ENCODE assay signal across 9 mouse cellular contexts in the genomic region with DNA sequence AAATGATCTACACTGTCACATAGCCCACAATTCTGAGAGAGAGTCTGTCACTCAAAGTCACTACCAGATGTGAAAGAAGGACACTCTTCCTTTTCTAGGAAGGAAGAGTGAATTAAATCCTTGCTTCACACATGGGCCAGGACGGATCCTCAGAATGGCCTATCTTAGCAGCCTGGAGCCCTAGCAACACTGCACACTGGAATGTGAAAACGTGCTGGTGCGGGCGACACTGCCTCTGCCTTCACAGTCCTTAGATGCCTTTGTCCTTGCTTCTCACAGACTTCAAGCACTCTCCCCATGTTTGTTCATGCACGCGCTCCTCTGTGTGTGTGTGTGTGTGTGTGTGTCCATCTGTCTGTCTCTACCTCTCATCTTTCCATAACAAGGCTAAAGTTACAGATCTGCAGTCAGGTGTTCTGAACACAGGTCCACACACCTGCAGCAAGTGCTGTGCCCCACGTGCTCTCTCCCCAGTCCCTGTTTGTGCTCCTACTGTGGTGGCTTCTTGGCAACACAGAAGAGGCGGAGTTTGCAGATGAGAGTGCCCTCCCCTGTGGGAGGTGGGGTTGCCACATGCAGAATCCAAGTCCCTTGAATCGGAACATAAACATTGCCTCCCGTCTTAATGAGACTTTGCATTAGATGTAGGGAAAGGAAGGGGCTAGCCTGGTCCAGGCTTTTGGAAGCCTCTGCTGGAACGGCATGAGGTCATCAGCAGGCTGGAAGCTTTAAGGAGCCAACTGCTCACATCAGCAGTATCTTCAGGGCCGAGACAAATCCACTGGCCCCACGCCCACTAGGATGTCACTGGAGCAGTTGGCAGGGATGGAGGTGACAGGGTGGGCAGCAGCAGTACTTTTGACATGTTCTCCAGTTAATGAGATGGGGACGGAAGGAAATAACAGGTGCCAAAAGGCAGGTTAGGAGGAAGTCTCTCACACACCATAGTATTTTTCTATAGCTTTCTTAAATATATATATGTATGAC.
A peak's percentile ranks its signal among the peaks of the same experiment; 100 is the strongest.
DNase-seq lines count a peak whose midpoint lies in the region; ATAC-seq and TF ChIP-seq lines count a peak whose summit lies in the region.
"Had no signal": no experiment of that assay in that cellular context is flagged by ENCODE, and none has a peak within 500 bp of the region (broad histone marks: within the 10 kb centered on the region; RNA-seq: fewer than 3 reads in every experiment).

No protein-coding gene starts in this region.

- no peak for TF ChIP-seq EP300 in heart, postnatal 0 days (IDR thresholded peaks at IDR 0.05; ENCODE audit: low read depth)

- H3K9ac ChIP-seq in kidney, embryonic 15.5 days, result no peak overlapping the region
- H3K9ac ChIP-seq in heart, postnatal 0 days (replicated peaks; ENCODE audit: low read depth, low read length), result no peak overlapping the region
- H3K9ac ChIP-seq in midbrain, embryonic 16.5 days (ENCODE audit: low read depth, low read length), result no peak overlapping the region
- H3K9ac ChIP-seq: liver, embryonic 12.5 days had no signal

- H3K4me3 ChIP-seq in kidney, embryonic 15.5 days (replicated peaks), result no peak overlapping the region
- H3K4me3 ChIP-seq in kidney, adult 2 months (ENCODE audit: insufficient read depth, low read depth, low read length), result no peak overlapping the region
- H3K4me3 ChIP-seq in heart, postnatal 0 days (ENCODE audit: low read depth, low read length), result no peak overlapping the region
- H3K4me3 ChIP-seq in midbrain, embryonic 16.5 days (ENCODE audit: low read depth, low read length), result no peak overlapping the region
- H3K4me3 ChIP-seq: liver, embryonic 12.5 days had no signal

- no peaks in the 10 kb centered on the region for H3K27me3 ChIP-seq in kidney, embryonic 15.5 days
- no peaks in the 10 kb centered on the region for H3K27me3 ChIP-seq in kidney, adult 2 months (replicated peaks; ENCODE audit: control insufficient read depth, insufficient read depth, low read length)
- no peaks in the 10 kb centered on the region for H3K27me3 ChIP-seq in heart, postnatal 0 days (ENCODE audit: control insufficient read depth, insufficient read depth, low read length)
- H3K27me3 ChIP-seq in midbrain, embryonic 16.5 days (ENCODE audit: control insufficient read depth, insufficient read depth, low read depth, low read length), result no peaks in the 10 kb centered on the region
- H3K27me3 ChIP-seq: liver, embryonic 12.5 days had no signal

- H3K27ac ChIP-seq in kidney, embryonic 15.5 days, result no peak overlapping the region
- no peak overlapping the region for H3K27ac ChIP-seq in kidney, adult 2 months (ENCODE audit: insufficient read depth, low read depth, low read length)
- peak overlapping the region; percentile 12 for H3K27ac ChIP-seq in heart, postnatal 0 days (ENCODE audit: low read depth)
- peak overlapping the region; percentile 62 for H3K27ac ChIP-seq in midbrain, embryonic 16.5 days (ENCODE audit: low read length)
- H3K27ac ChIP-seq: liver, embryonic 12.5 days had no signal

- H3K4me2 ChIP-seq in kidney, embryonic 15.5 days, result no peak overlapping the region
- H3K4me2 ChIP-seq in heart, postnatal 0 days (ENCODE audit: low read depth, low read length), result no peak overlapping the region
- H3K4me2 ChIP-seq in midbrain, embryonic 16.5 days (ENCODE audit: low read length), result no peak overlapping the region
- H3K4me2 ChIP-seq: liver, embryonic 12.5 days had no signal

- peak; percentile 52; the same call in 1 of the 2 replicates for ATAC-seq in kidney, embryonic 15.5 days (replicated peaks; ENCODE audit: low FRiP score)
- peak; percentile 73; the same call in 1 of the 2 replicates for ATAC-seq in heart, postnatal 0 days (ENCODE audit: insufficient read depth, low read depth)
- ATAC-seq in midbrain, embryonic 16.5 days, result peak; percentile 79
- ATAC-seq: liver, embryonic 12.5 days had no signal

- no peaks in the 10 kb centered on the region for H3K36me3 ChIP-seq in kidney, embryonic 15.5 days
- no peaks in the 10 kb centered on the region for H3K36me3 ChIP-seq in kidney, adult 2 months (ENCODE audit: control insufficient read depth, insufficient read depth, low read length)
- peaks cover 10% of the 10 kb centered on the region; the same call in 1 of the 2 replicates for H3K36me3 ChIP-seq in heart, postnatal 0 days (replicated peaks; ENCODE audit: control insufficient read depth, insufficient read depth, low read length)
- H3K36me3 ChIP-seq in midbrain, embryonic 16.5 days (ENCODE audit: control insufficient read depth, insufficient read depth, low read length), result no peaks in the 10 kb centered on the region

- DNase-seq in kidney, adult 2 months, result no peak
- peak; percentile 93 to 94 for DNase-seq in cerebellum, postnatal 10 days
- no peak for DNase-seq in heart, postnatal 0 days (ENCODE audit: low spot score)
- DNase-seq in yolk sac, embryonic 10.5 days (ENCODE audit: low spot score), result no peak
- no peak for DNase-seq in layer of hippocampus, adult 8-10 months (ENCODE audit: low spot score in 2 of 2)
- no peak for DNase-seq in urinary bladder, postnatal 14 days (ENCODE audit: low spot score)

- H3K9me3 ChIP-seq in kidney, embryonic 15.5 days (replicated peaks), result no peaks in the 10 kb centered on the region
- no peaks in the 10 kb centered on the region for H3K9me3 ChIP-seq in heart, postnatal 0 days (replicated peaks; ENCODE audit: control insufficient read depth, low read length)
- no peaks in the 10 kb centered on the region for H3K9me3 ChIP-seq in midbrain, embryonic 16.5 days (replicated peaks; ENCODE audit: control insufficient read depth, low read length, poor library complexity, severe bottlenecking)
- H3K9me3 ChIP-seq: liver, embryonic 12.5 days had no signal

- TF ChIP-seq POLR2A in kidney, adult 2 months (IDR thresholded peaks at IDR 0.05; ENCODE audit: low read depth, low read length), result no peak

- H3K4me1 ChIP-seq in kidney, embryonic 15.5 days, result peaks cover 7% of the 10 kb centered on the region
- H3K4me1 ChIP-seq in kidney, adult 2 months (ENCODE audit: control insufficient read depth, insufficient read depth, low read length), result no peaks in the 10 kb centered on the region; the same call in 1 of the 2 replicates
- peaks cover 4% of the 10 kb centered on the region; the same call in 1 of the 2 replicates for H3K4me1 ChIP-seq in heart, postnatal 0 days (ENCODE audit: control insufficient read depth, insufficient read depth)
- peaks cover 6% of the 10 kb centered on the region; the same call in 1 of the 2 replicates for H3K4me1 ChIP-seq in midbrain, embryonic 16.5 days (ENCODE audit: control insufficient read depth, insufficient read depth, low read length)
- H3K4me1 ChIP-seq: liver, embryonic 12.5 days had no signal

- TF ChIP-seq CTCF in kidney, adult 2 months (conservative IDR thresholded peaks at IDR 0.05; ENCODE audit: insufficient read depth, insufficient read length, low read depth, low read length), result no peak
- TF ChIP-seq CTCF in heart, postnatal 0 days (IDR thresholded peaks at IDR 0.05; ENCODE audit: low read depth), result no peak

- whole genome bisulfite sequencing in kidney, embryonic 15.5 days, result 51% methylated on average over 14 of the region's 14 CpGs
- WGBS in kidney, adult 2 months, result 57% methylated on average over 14 of the region's 14 CpGs
- WGBS in heart, postnatal 0 days, result 38% methylated on average over 14 of the region's 14 CpGs
- WGBS in midbrain, embryonic 16.5 days, result 24% methylated on average over 14 of the region's 14 CpGs

Comparison
In these comparisons a context has a peak if more than half of its experiments do, and no peak if none do; other contexts are left out.
1. H3K27ac ChIP-seq: peak in heart, postnatal 0 days (single experiment) and midbrain, embryonic 16.5 days (single experiment); none in kidney, embryonic 15.5 days (single experiment) and kidney, adult 2 months (single experiment).
2. DNase-seq: peak in cerebellum, postnatal 10 days (2 of 2); none in kidney, adult 2 months (single experiment), heart, postnatal 0 days (single experiment), yolk sac, embryonic 10.5 days (single experiment), layer of hippocampus, adult 8-10 months (0 of 2) and urinary bladder, postnatal 14 days (single experiment).
3. Peak in every context shown above with its lines, with median percentiles within 50 percentile points of each other: ATAC-seq.